12 mouse cellular contexts compared by ENCODE assay signal in genomic region chr4:107001916-107002488, GRCm38 (mm10).
DNase-seq lines count a peak whose midpoint lies in the region; ATAC-seq and TF ChIP-seq lines count a peak whose summit lies in the region.
"Had no signal": no experiment of that assay in that cellular context is flagged by ENCODE, and none has a peak within 500 bp of the region (broad histone marks: within the 10 kb centered on the region; RNA-seq: fewer than 3 reads in every experiment).

No protein-coding gene starts in this region.

- peak overlapping the region; percentile 69 for H3K27ac ChIP-seq in hindbrain, embryonic 10.5 days
- H3K27ac ChIP-seq in hindbrain, embryonic 11.5 days (ENCODE audit: low read depth, low read length): no peak overlapping the region
- H3K27ac ChIP-seq in hindbrain, embryonic 12.5 days: 0 out of 2 replicates have a peak overlapping the region, but pooled peaks have one; percentile 36
- peak overlapping the region; percentile 46; the same call in 1 of the 2 replicates for H3K27ac ChIP-seq in liver, embryonic 15.5 days (replicated peaks)

- no peak for TF ChIP-seq CTCF in G1E (IDR thresholded peaks at IDR 0.05; ENCODE audit: low read depth, low read length)

- no peak overlapping the region for H3K4me2 ChIP-seq in hindbrain, embryonic 11.5 days (replicated peaks; ENCODE audit: low read depth, low read length)
- H3K4me2 ChIP-seq in hindbrain, embryonic 12.5 days (replicated peaks): no peak overlapping the region
- H3K4me2 ChIP-seq in liver, embryonic 15.5 days: no peak overlapping the region

- H3K36me3 ChIP-seq in hindbrain, embryonic 10.5 days: peaks cover 37% of the 10 kb centered on the region; the same call in 1 of the 2 replicates
- no peaks in the 10 kb centered on the region for H3K36me3 ChIP-seq in hindbrain, embryonic 11.5 days (ENCODE audit: control insufficient read depth, insufficient read depth, low read length)
- peaks cover 87% of the 10 kb centered on the region for H3K36me3 ChIP-seq in G1E (replicated peaks)
- H3K36me3 ChIP-seq in hindbrain, embryonic 12.5 days: 0 out of 2 replicates have a peak, but pooled peaks cover 3% of the 10 kb centered on the region
- no peaks in the 10 kb centered on the region for H3K36me3 ChIP-seq in liver, embryonic 15.5 days (replicated peaks)

- no peak overlapping the region for H3K4me3 ChIP-seq in hindbrain, embryonic 10.5 days
- H3K4me3 ChIP-seq in hindbrain, embryonic 11.5 days (ENCODE audit: low read depth, low read length): no peak overlapping the region
- H3K4me3 ChIP-seq in G1E (ENCODE audit: low read depth, low read length): peak overlapping the region; percentile 27; the same call in 1 of the 2 replicates
- no peak overlapping the region for H3K4me3 ChIP-seq in hindbrain, embryonic 12.5 days
- no peak overlapping the region for H3K4me3 ChIP-seq in liver, embryonic 15.5 days (replicated peaks)
- H3K4me3 ChIP-seq: megakaryocyte, embryonic 14.5 days had no signal

- H3K27me3 ChIP-seq in hindbrain, embryonic 10.5 days (ENCODE audit: insufficient read depth, poor library complexity, severe bottlenecking): no peaks in the 10 kb centered on the region
- no peaks in the 10 kb centered on the region for H3K27me3 ChIP-seq in hindbrain, embryonic 11.5 days (ENCODE audit: control insufficient read depth, insufficient read depth, low read length)
- H3K27me3 ChIP-seq in G1E (ENCODE audit: insufficient read depth, low read length): no peaks in the 10 kb centered on the region
- no peaks in the 10 kb centered on the region for H3K27me3 ChIP-seq in hindbrain, embryonic 12.5 days
- H3K27me3 ChIP-seq in liver, embryonic 15.5 days: no peaks in the 10 kb centered on the region
- H3K27me3 ChIP-seq: megakaryocyte, embryonic 14.5 days had no signal

- no peaks in the 10 kb centered on the region for H3K9me3 ChIP-seq in hindbrain, embryonic 10.5 days
- H3K9me3 ChIP-seq in hindbrain, embryonic 11.5 days (ENCODE audit: control insufficient read depth, low read length): no peaks in the 10 kb centered on the region
- H3K9me3 ChIP-seq in G1E (replicated peaks): no peaks in the 10 kb centered on the region
- no peaks in the 10 kb centered on the region for H3K9me3 ChIP-seq in hindbrain, embryonic 12.5 days (replicated peaks)
- no peaks in the 10 kb centered on the region for H3K9me3 ChIP-seq in liver, embryonic 15.5 days (replicated peaks)
- H3K9me3 ChIP-seq: megakaryocyte, embryonic 14.5 days had no signal

- 83% methylated on average over 14 of the region's 14 CpGs for WGBS in hindbrain, embryonic 10.5 days
- WGBS in hindbrain, embryonic 11.5 days: 73% methylated on average over 14 of the region's 14 CpGs
- WGBS in hindbrain, embryonic 12.5 days: 71% methylated on average over 14 of the region's 14 CpGs
- 79% methylated on average over 14 of the region's 14 CpGs for WGBS in liver, embryonic 15.5 days (ENCODE audit: insufficient replicate concordance)

- no peak overlapping the region for H3K9ac ChIP-seq in hindbrain, embryonic 11.5 days (ENCODE audit: low read depth, low read length)
- H3K9ac ChIP-seq in hindbrain, embryonic 12.5 days: no peak overlapping the region
- H3K9ac ChIP-seq in liver, embryonic 15.5 days: no peak overlapping the region

- no peak for DNase-seq in hindbrain, embryonic 10.5 days (ENCODE audit: low spot score)
- DNase-seq in hindbrain, embryonic 11.5 days (ENCODE audit: low spot score): no peak
- DNase-seq in G1E (ENCODE audit: low spot score) (no peak), adipocyte (ENCODE audit: low spot score) (no peak)
- no peak for DNase-seq in left cerebral cortex, postnatal 36 days (ENCODE audit: low spot score in 2 of 2)
- no peak for DNase-seq in frontal cortex, postnatal 10 days (ENCODE audit: low spot score in 2 of 2)
- DNase-seq: kidney, adult 8-10 months; left cerebral cortex, postnatal 4 days; right cerebral cortex, adult 18-20 months had no signal

- peaks cover 84% of the 10 kb centered on the region for H3K4me1 ChIP-seq in hindbrain, embryonic 10.5 days (replicated peaks)
- peaks cover 12% of the 10 kb centered on the region for H3K4me1 ChIP-seq in hindbrain, embryonic 11.5 days (replicated peaks; ENCODE audit: control insufficient read depth, insufficient read depth, low read length)
- peaks cover 99% of the 10 kb centered on the region for H3K4me1 ChIP-seq in G1E (ENCODE audit: insufficient read depth, low read depth, low read length)
- peaks cover 70% of the 10 kb centered on the region for H3K4me1 ChIP-seq in hindbrain, embryonic 12.5 days
- H3K4me1 ChIP-seq in liver, embryonic 15.5 days (replicated peaks): peaks cover 86% of the 10 kb centered on the region

- intact Hi-C loops in left cerebral cortex, postnatal 36 days (cut with DNase I): no loop called here

- ATAC-seq in hindbrain, embryonic 11.5 days (ENCODE audit: low FRiP score): no peak
- ATAC-seq in G1E (ENCODE audit: extremely low read depth, insufficient number of reproducible peaks, low FRiP score, poor library complexity, severe bottlenecking): no peak
- no peak; the same call in 1 of the 2 replicates for ATAC-seq in hindbrain, embryonic 12.5 days (ENCODE audit: low FRiP score)
- no peak for ATAC-seq in liver, embryonic 15.5 days (ENCODE audit: insufficient read depth)
